Mouse (Mus musculus): ENCODE data around the gene Gdnf.

Gdnf gene

GRCm38 (mm10) chr15:7810556-7811252, at the start of gene Gdnf:
TSS of gene Gdnf (plus strand) at chr15:7810846.
- DNase-seq (ENCODE audit: low read depth): no peak

DNA sequence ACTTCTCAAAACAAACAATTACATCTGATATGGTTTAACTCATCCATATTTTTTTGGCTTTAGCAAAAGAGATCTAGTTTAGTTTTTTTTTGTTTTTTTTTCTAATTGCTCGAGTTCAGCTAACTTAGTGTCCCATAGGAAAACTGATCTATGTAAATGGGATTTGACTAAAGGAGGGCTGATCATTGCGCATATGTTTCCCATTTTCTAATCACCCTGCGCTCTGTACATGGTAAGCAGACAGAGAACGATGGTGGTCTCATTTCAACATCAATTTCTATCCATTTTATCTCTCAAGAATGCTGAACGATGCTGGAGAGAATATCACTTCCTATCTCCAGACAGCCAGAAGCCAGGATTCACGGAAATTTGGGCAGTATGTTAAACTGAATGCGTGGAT, 43.5 kb upstream of the Gdnf start:
- no peak for DNase-seq (ENCODE audit: low read depth)

DNA sequence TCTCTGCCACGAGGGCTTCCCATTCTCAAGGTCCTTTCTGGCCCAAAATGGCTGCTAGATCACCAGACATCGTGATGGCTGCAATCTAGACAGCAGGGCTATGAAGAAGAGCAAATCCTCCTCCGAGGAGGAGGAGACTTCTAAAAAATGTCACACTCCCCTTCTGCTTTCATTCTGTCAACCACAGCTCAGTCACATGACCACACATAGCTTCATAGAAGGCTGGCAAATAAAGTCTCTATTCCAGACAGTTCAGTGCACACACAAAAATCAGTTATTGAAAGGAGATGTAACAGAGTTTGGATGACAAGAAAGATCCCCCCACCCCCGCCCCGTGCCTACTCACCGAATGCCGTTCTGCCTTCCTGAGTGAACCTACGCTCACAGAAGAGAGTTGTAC, 37.7 kb upstream of the Gdnf start:
- no peak for DNase-seq (ENCODE audit: low read depth)

DNA sequence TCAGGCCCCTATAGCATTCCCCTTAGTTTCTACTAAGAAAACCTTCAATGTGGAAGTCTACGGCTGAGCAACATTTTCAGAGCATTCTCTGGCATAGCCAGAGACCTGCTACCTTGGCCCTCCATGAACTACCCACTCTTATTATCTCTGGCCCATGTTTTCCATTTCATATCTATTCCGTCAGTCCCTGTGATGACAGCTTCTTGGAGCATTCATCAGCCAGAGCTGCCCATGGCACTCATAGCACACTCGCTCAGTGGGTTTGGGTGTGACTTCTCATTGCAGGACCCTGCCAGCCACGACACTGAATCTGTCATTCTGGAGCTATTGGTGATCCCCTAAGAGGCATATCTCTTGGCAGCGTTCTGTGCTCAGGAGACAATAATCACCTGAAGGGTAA, 29.1 kb upstream of the Gdnf start:
- DNase-seq (ENCODE audit: low read depth): no peak

- DNase-seq (ENCODE audit: low read depth): no peak
Measured at GRCm38 (mm10) chr15:7809841-7810391, 730 bp upstream of the Gdnf start.

DNA sequence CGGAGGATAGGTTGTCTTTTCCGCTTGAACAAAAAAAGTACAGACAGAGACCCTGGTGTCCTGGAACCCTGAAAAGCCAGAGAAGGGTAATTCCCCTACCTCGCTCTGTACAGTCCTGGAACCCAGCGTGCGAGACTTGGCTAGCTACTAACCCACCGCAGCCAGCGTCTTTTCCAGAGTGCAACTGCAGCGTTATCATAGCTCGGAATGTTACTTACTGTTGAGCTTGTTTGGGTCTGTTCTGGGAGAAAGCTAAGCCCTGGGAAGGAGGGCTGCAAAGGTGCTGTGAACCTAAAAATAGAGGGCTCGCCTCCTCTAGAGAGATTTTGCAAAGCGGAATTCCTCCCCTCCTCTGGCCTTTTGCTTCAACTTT, 593 bp downstream of the Gdnf start:
- no peak for DNase-seq (ENCODE audit: low read depth)

- no peak for DNase-seq (ENCODE audit: low read depth)
Measured at GRCm38 (mm10) chr15:7811856-7812733, 1.4 kb downstream of the Gdnf start.

GRCm38 (mm10) chr15:7812872-7813530, 2.4 kb downstream of the Gdnf start:
- DNase-seq (ENCODE audit: low read depth): peak; percentile 31

- DNase-seq (ENCODE audit: low read depth): no peak
Measured at GRCm38 (mm10) chr15:7813531-7814370, 3.1 kb downstream of the Gdnf start.

GRCm38 (mm10) chr15:7814371-7814680, 3.7 kb downstream of the Gdnf start:
- no peak for DNase-seq (ENCODE audit: low read depth)

GRCm38 (mm10) chr15:7814917-7815316, 4.3 kb downstream of the Gdnf start:
- DNase-seq (ENCODE audit: low read depth): no peak

GRCm38 (mm10) chr15:7815521-7815944, 4.9 kb downstream of the Gdnf start:
- DNase-seq (ENCODE audit: low read depth): no peak

DNA sequence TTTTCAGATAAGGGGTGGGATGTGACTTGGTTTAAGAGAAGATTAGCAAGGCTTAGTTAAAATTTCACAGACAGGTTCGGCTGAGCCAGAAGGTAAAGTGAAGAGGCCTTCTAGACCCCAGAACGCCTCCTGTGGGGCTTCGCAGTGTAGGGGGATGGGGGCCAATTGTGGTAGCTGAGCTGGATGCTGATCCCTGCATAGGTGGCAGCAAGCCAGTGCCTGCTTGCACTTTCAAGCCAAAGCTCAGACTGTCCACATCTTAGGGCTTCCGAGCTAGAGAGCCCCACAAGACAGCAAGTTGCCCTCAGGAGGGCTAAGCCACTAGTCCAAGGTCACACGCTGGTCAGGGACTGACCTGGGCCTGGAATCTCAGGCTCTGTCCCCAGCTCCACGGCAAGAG, 13.2 kb downstream of the Gdnf start:
- no peak for DNase-seq (ENCODE audit: low read depth)

DNA sequence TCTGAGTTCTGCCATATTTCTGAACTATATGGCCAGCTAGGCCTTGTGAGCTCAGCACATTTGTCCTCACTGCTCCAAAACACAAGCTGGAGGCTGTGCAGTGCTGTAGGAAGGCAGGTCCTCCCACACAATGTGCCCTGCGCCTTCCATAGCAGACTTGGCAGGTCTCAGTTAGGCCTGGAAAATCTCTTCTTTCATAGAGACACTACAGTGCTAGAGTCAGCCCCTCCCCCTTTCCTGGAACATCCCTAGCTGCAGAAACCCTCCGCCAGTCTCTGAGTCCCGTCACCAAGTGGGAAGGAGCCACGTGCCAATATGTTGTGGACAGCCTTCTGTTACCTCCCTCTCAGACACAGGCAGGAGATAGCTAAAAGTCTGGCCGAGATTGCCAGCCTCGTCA, 14.9 kb downstream of the Gdnf start:
- DNase-seq (ENCODE audit: low read depth): no peak

- no peak for DNase-seq (ENCODE audit: low read depth)
Measured at GRCm38 (mm10) chr15:7835404-7835803, 24.8 kb downstream of the Gdnf start.

DNA sequence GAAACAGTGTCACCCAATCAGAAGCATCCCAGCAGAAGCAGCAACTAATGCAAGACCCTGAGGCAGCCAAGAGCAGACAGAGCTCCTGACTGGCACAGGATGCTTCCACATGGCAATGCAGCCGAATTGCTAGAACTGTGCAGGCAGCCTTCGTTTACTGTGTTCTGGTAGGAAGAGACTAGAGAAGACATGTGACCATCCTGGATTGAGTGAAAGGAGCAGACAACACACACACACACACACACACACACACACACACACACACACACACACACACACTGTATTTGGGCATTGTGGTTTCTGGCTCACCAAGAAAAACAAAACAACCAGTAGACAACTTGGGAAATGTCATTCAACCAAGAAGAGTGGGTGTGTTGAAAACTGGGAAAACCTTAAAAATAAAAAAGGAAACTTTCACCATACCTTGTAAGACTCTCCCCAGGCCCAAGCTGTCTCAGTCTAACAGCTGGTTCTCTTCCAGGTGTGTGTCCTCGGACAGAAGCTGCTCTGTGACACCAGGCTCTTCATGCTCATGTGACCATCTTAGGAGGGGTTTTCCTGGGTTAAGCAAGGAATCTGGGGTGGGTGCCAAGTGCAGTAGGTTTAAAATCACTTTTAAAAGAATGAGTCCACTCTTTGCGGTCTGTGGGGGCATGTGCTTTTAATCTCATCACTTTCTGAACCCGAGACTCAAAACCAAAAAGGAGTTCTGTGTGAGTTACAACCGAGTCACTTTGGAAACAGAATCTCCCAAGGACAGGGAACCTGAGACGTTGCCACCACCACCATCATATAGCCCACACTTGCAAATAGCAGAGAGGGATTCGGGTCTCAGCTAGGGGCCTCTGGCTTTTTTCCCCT, 27.6 kb downstream of the Gdnf start:
- no peak for DNase-seq (ENCODE audit: low read depth)

GRCm38 (mm10) chr15:7838921-7839309, 28.3 kb downstream of the Gdnf start:
- DNase-seq (ENCODE audit: low read depth): no peak

GRCm38 (mm10) chr15:7841664-7842063, 31.0 kb downstream of the Gdnf start:
- no peak for DNase-seq (ENCODE audit: low read depth)

- DNase-seq (ENCODE audit: low read depth): no peak
Measured at GRCm38 (mm10) chr15:7842398-7842797, 31.8 kb downstream of the Gdnf start.

DNA sequence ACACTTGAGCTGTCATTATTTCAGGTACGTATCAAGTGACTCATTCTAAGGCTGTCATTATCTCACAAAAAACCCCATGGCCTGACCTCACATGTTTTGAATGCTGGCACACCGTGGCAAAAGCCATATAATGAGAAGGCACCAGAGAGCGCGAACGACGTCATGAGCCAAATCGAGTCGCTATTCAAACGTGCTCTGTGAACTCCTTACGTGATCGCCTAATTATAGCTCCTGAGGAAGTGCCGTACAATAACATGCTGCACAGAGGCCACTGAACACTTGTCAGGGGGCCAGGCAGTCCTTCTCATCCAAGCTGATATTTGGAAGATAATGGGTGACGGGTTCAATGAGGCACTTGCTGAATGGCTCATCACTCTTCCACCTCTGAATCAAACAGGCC, 46.8 kb downstream of the Gdnf start:
- no peak for DNase-seq (ENCODE audit: low read depth)

GRCm38 (mm10) chr15:7858841-7859240, 48.2 kb downstream of the Gdnf start:
- no peak for DNase-seq (ENCODE audit: low read depth)

All from induced T-regulatory cell, adult 2 months (primary cell).